In genomic region chr9:116863626-116864025, GRCm38 (mm10) we compare ENCODE assay signal across 10 mouse cellular contexts.
A peak's percentile ranks its signal among the peaks of the same experiment; 100 is the strongest.
DNase-seq lines count a peak whose midpoint lies in the region; ATAC-seq lines count a peak whose summit lies in the region.
"Had no signal": no experiment of that assay in that cellular context is flagged by ENCODE, and none has a peak within 500 bp of the region (broad histone marks: within the 10 kb centered on the region; RNA-seq: fewer than 3 reads in every experiment).

No protein-coding gene starts in this region.

- 0 out of 2 replicates have a peak overlapping the region, but pooled peaks have one; percentile 24 for H3K9ac ChIP-seq in heart, embryonic 13.5 days
- no peak overlapping the region for H3K9ac ChIP-seq in intestine, embryonic 16.5 days (ENCODE audit: low read depth, low read length)
- H3K9ac ChIP-seq in limb, embryonic 13.5 days, result no peak overlapping the region
- no peak overlapping the region for H3K9ac ChIP-seq in forebrain, embryonic 14.5 days (ENCODE audit: low read length)
- H3K9ac ChIP-seq: liver, embryonic 15.5 days had no signal

- ATAC-seq in heart, embryonic 13.5 days (ENCODE audit: extremely low read depth, insufficient number of reproducible peaks, low FRiP score, low TSS enrichment), result no peak
- peak; percentile 72 for ATAC-seq in intestine, embryonic 16.5 days
- peak; percentile 69 for ATAC-seq in limb, embryonic 13.5 days (ENCODE audit: low FRiP score, low read depth)
- ATAC-seq in megakaryocyte-erythroid progenitor cell, adult 5-6 weeks (replicated peaks; ENCODE audit: low FRiP score, low TSS enrichment, poor library complexity, severe bottlenecking), result no peak
- no peak for ATAC-seq in forebrain, embryonic 14.5 days

- H3K27ac ChIP-seq in heart, embryonic 13.5 days (replicated peaks), result peak overlapping the region; percentile 70
- peak overlapping the region; percentile 1; the same call in 1 of the 2 replicates for H3K27ac ChIP-seq in intestine, embryonic 16.5 days (ENCODE audit: low read length)
- peak overlapping the region; percentile 59; the same call in 1 of the 2 replicates for H3K27ac ChIP-seq in limb, embryonic 13.5 days
- H3K27ac ChIP-seq in forebrain, embryonic 14.5 days (ENCODE audit: low read depth, low read length), result no peak overlapping the region
- H3K27ac ChIP-seq: liver, embryonic 15.5 days had no signal

- H3K4me2 ChIP-seq in heart, embryonic 13.5 days, result no peak overlapping the region
- no peak overlapping the region for H3K4me2 ChIP-seq in intestine, embryonic 16.5 days (ENCODE audit: low read depth, low read length)
- 0 out of 2 replicates have a peak overlapping the region, but pooled peaks have one; percentile 3 for H3K4me2 ChIP-seq in limb, embryonic 13.5 days (replicated peaks)
- no peak overlapping the region for H3K4me2 ChIP-seq in forebrain, embryonic 14.5 days (ENCODE audit: low read length)
- H3K4me2 ChIP-seq: liver, embryonic 15.5 days had no signal

- H3K4me1 ChIP-seq in heart, embryonic 13.5 days, result peaks cover 20% of the 10 kb centered on the region
- peaks cover 10% of the 10 kb centered on the region for H3K4me1 ChIP-seq in intestine, embryonic 16.5 days (ENCODE audit: control insufficient read depth, insufficient read depth, low read length)
- peaks cover 28% of the 10 kb centered on the region for H3K4me1 ChIP-seq in limb, embryonic 13.5 days
- no peaks in the 10 kb centered on the region for H3K4me1 ChIP-seq in forebrain, embryonic 14.5 days (ENCODE audit: control insufficient read depth, insufficient read depth, low read length)

- no peak overlapping the region for H3K4me3 ChIP-seq in heart, embryonic 13.5 days
- no peak overlapping the region for H3K4me3 ChIP-seq in intestine, embryonic 16.5 days (ENCODE audit: low read length)
- no peak overlapping the region for H3K4me3 ChIP-seq in limb, embryonic 13.5 days
- H3K4me3 ChIP-seq in forebrain, embryonic 14.5 days (ENCODE audit: low read depth, low read length), result no peak overlapping the region
- H3K4me3 ChIP-seq: liver, embryonic 15.5 days had no signal

- H3K27me3 ChIP-seq in heart, embryonic 13.5 days (replicated peaks), result no peaks in the 10 kb centered on the region
- no peaks in the 10 kb centered on the region for H3K27me3 ChIP-seq in intestine, embryonic 16.5 days (replicated peaks; ENCODE audit: control insufficient read depth, insufficient read depth, low read length)
- H3K27me3 ChIP-seq in limb, embryonic 13.5 days, result no peaks in the 10 kb centered on the region
- no peaks in the 10 kb centered on the region for H3K27me3 ChIP-seq in forebrain, embryonic 14.5 days (replicated peaks; ENCODE audit: control insufficient read depth, insufficient read depth, low read length)
- H3K27me3 ChIP-seq: liver, embryonic 15.5 days had no signal

- 36% methylated on average over 4 of the region's 4 CpGs for WGBS in heart, embryonic 13.5 days
- WGBS in intestine, embryonic 16.5 days, result 29% methylated on average over 4 of the region's 4 CpGs
- WGBS in limb, embryonic 13.5 days, result 6% methylated on average over 4 of the region's 4 CpGs
- 80% methylated on average over 4 of the region's 4 CpGs for WGBS in forebrain, embryonic 14.5 days

- no peak for DNase-seq in heart, adult 9 months (ENCODE audit: low spot score in 2 of 2)
- peak; percentile 12 for DNase-seq in brain, adult 2 months (ENCODE audit: low read depth, low spot score)
- DNase-seq in adipocyte (ENCODE audit: low spot score), result no peak
- DNase-seq in forebrain, embryonic 14.5 days (ENCODE audit: low spot score), result no peak
- DNase-seq: gastrocnemius, postnatal 10 days had no signal

- peaks cover 5% of the 10 kb centered on the region; the same call in 1 of the 2 replicates for H3K9me3 ChIP-seq in heart, embryonic 13.5 days
- H3K9me3 ChIP-seq in intestine, embryonic 16.5 days (ENCODE audit: control insufficient read depth, low read length), result no peaks in the 10 kb centered on the region
- peaks cover 4% of the 10 kb centered on the region; the same call in 1 of the 2 replicates for H3K9me3 ChIP-seq in limb, embryonic 13.5 days
- H3K9me3 ChIP-seq in forebrain, embryonic 14.5 days (replicated peaks; ENCODE audit: control insufficient read depth, low read length), result no peaks in the 10 kb centered on the region
- H3K9me3 ChIP-seq: liver, embryonic 15.5 days had no signal

- peaks cover 7% of the 10 kb centered on the region; the same call in 1 of the 2 replicates for H3K36me3 ChIP-seq in heart, embryonic 13.5 days
- H3K36me3 ChIP-seq in intestine, embryonic 16.5 days (ENCODE audit: control insufficient read depth, insufficient read depth, low read length), result no peaks in the 10 kb centered on the region
- H3K36me3 ChIP-seq in limb, embryonic 13.5 days, result 0 out of 2 replicates have a peak, but pooled peaks cover 6% of the 10 kb centered on the region
- no peaks in the 10 kb centered on the region for H3K36me3 ChIP-seq in forebrain, embryonic 14.5 days (ENCODE audit: control insufficient read depth, insufficient read depth, low read length)
- H3K36me3 ChIP-seq: liver, embryonic 15.5 days had no signal

Comparison
In these comparisons a context has a peak if more than half of its experiments do, and no peak if none do; other contexts are left out.
1. ATAC-seq: peak in intestine, embryonic 16.5 days (single experiment) and limb, embryonic 13.5 days (single experiment); none in heart, embryonic 13.5 days (single experiment), megakaryocyte-erythroid progenitor cell, adult 5-6 weeks (single experiment) and forebrain, embryonic 14.5 days (single experiment).